Mouse (Mus musculus): Measurements from ENCODE around the gene Kdm3a. TPM values are rescaled to one million over a fixed set of nuclear protein-coding genes. Genes with fewer than 3 reads are reported as not detected.

Kdm3a gene
- polyA plus RNA-seq, 1 experiment from 2014 or later: 40.2 TPM

DNA sequence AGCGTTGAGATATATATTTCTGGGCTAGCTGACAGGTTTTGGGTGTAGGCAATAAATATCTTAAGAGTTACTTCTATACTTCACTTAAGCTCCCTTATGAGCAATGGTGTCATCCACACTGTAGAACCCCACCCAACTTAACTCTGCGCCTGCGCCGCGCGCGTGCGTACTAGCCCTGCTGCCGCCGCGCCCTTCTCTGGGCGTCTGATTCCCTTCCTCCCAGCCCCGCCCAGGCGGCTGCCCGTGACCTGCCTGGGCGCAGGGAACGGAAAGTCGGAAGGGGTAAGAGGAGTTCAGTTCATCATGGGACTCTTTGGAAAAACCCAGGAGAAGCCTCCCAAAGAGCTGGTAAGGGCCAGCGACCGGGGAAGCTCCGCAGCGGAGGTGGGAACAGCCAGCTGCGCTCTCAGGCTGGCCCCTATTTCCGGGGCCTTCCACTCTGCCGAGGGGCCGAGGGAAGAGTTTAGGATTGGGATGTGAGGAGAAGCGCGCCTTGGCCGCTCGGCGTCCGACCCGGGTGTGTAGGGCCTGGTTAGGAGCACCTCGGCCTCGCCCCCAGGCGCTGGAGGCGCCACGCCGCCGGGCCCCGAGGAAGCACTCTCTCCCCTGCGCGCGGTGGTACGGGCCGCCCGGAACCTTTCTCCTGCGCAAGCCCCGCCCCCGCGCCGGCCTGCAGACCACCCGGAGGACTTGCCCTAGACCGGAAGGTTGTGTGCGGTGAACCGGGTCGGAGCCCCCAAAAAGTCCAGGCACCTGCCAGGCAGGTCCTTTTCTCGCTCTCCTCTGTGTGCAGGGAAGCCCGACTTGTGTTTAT lies 88.9 kb downstream of the Kdm3a start, which contains the start of gene Chmp3:
Gene Chmp3, plus strand, starts transcription at position 112 of the 814 bp plus-strand sequence.
- Histone ChIP-seq H3K36me3 (ENCODE audit: control insufficient read depth, insufficient read depth, low read length) (no peaks in the 10 kb centered on the region), H3K9ac (ENCODE audit: low read depth, low read length) (peak within 1 kb of the TSS; percentile 87), H3K4me1 (ENCODE audit: control insufficient read depth, insufficient read depth, low read length) (0 out of 2 replicates have a peak, but pooled peaks cover 2% of the 10 kb centered on the region), H3K27ac (ENCODE audit: low read length) (peak within 1 kb of the TSS; percentile 93), H3K27me3 (replicated peaks; ENCODE audit: control insufficient read depth, insufficient read depth, low read length) (no peaks in the 10 kb centered on the region), H3K4me2 (ENCODE audit: low read depth, low read length) (peak within 1 kb of the TSS; percentile 57), H3K4me3 (ENCODE audit: low read length) (peak within 1 kb of the TSS; percentile 82), H3K9me3 (ENCODE audit: control insufficient read depth, low read length) (no peaks in the 10 kb centered on the region)
- ATAC-seq: peak; percentile 99
- WGBS: under 1% methylated on average over 58 of the region's 59 CpGs

Other genes starting within 250 kb of the Kdm3a start
- gene Rmnd5a, start 192.4 kb downstream of the Kdm3a start, polyA plus RNA-seq (2015; fragmentation: Nextera tagmentation; extraction: Ambion mirVana): 9.3 and 10.3 TPM in 2 replicates
- 8.5 and 18.2 TPM in 2 replicates for gene Rnf103, start 139.1 kb downstream of the Kdm3a start, polyA plus RNA-seq (2015; fragmentation: Nextera tagmentation; extraction: Ambion mirVana)
- gene Chmp3, start 89.2 kb downstream of the Kdm3a start, polyA plus RNA-seq (2015; fragmentation: Nextera tagmentation; extraction: Ambion mirVana): 78.8 and 83.3 TPM in 2 replicates
- 13.4 and 13.5 TPM in 2 replicates for gene Reep1, start 74.6 kb upstream of the Kdm3a start, polyA plus RNA-seq (2015; fragmentation: Nextera tagmentation; extraction: Ambion mirVana)
- 66.5 and 77.4 TPM in 2 replicates for gene Mrpl35, start 194.0 kb upstream of the Kdm3a start, polyA plus RNA-seq (2015; fragmentation: Nextera tagmentation; extraction: Ambion mirVana)
- gene Immt, start 198.3 kb upstream of the Kdm3a start, polyA plus RNA-seq (2015; fragmentation: Nextera tagmentation; extraction: Ambion mirVana): 268 TPM in 2 replicates

Measured in intestine, embryonic 16.5 days (tissue).